Comparison of ENCODE assay signal across 8 mouse cellular contexts in the genomic region with DNA sequence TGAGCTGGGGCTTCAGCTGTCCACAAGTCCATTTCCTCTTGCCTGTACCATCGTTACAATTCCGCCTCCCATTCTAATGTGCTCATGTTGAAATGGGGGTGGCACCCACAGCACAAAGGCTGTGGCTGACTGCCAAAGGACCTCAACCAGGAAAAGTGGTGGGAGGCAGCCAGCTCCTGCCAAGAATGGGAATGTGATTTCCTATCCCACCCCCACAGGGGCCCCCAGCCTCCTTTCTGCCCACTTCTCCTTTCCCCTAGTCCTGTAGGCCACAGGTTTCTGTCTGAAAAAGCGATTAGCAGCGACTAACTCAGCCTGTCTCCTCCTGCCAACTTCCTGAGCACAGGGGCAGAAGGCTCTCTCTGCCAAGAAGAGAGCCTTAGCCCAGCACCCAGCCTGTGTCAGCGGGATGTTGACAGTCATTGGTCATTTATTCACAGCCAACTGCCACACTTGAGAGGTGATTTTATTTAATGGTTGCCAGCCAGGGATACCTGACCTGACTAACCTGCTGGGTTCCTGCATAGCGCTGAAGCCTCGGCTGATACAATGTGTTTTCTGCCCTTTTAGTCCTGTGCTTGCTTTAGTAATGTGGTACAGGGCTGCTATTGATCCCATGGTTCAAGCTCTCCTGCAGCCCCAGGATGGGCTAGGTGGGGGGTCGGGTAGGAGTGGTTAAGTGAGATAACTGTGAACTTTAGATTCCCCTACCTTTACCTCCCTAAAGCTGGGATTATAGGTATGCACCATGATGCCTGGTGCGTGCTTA.
DNase-seq lines count a peak whose midpoint lies in the region; ATAC-seq and TF ChIP-seq lines count a peak whose summit lies in the region.

No protein-coding gene starts in this region.

- peak overlapping the region; percentile 16; the same call in 1 of the 2 replicates for H3K9ac ChIP-seq in forebrain, embryonic 11.5 days (ENCODE audit: low read length)
- H3K9ac ChIP-seq in heart, adult 2 months (ENCODE audit: low read depth, low read length), result peak overlapping the region; percentile 32
- H3K9ac ChIP-seq in kidney, postnatal 0 days (ENCODE audit: low read depth, low read length), result no peak overlapping the region
- no peak overlapping the region for H3K9ac ChIP-seq in liver, embryonic 12.5 days
- no peak overlapping the region for H3K9ac ChIP-seq in neural tube, embryonic 14.5 days (replicated peaks; ENCODE audit: low read depth, low read length)

- TF ChIP-seq POLR2A in heart, adult 2 months (IDR thresholded peaks at IDR 0.05; ENCODE audit: insufficient read depth, low read depth, low read length), result no peak

- no peak overlapping the region for H3K4me3 ChIP-seq in forebrain, embryonic 11.5 days (ENCODE audit: low read depth, low read length)
- H3K4me3 ChIP-seq in forebrain, embryonic 10.5 days, result no peak overlapping the region
- H3K4me3 ChIP-seq in heart, adult 2 months, result no peak overlapping the region
- no peak overlapping the region for H3K4me3 ChIP-seq in kidney, postnatal 0 days (replicated peaks; ENCODE audit: low read depth, low read length)
- H3K4me3 ChIP-seq in liver, embryonic 12.5 days, result no peak overlapping the region
- H3K4me3 ChIP-seq in neural tube, embryonic 14.5 days (ENCODE audit: low read depth, low read length), result no peak overlapping the region

- no peaks in the 10 kb centered on the region for H3K79me2 ChIP-seq in heart, adult 2 months (replicated peaks; ENCODE audit: control insufficient read depth, insufficient read depth, low read length)

- no peak for TF ChIP-seq CTCF in heart, adult 2 months (IDR thresholded peaks at IDR 0.05)
- no peak for TF ChIP-seq CTCF in kidney, postnatal 0 days (IDR thresholded peaks at IDR 0.05; ENCODE audit: low read depth)

- no peaks in the 10 kb centered on the region for H3K36me3 ChIP-seq in forebrain, embryonic 11.5 days (ENCODE audit: control insufficient read depth, insufficient read depth, low read length)
- H3K36me3 ChIP-seq in forebrain, embryonic 10.5 days (replicated peaks), result no peaks in the 10 kb centered on the region
- no peaks in the 10 kb centered on the region; the same call in 1 of the 2 replicates for H3K36me3 ChIP-seq in heart, adult 2 months (ENCODE audit: control insufficient read depth, insufficient read depth, low read length)
- no peaks in the 10 kb centered on the region for H3K36me3 ChIP-seq in kidney, postnatal 0 days (ENCODE audit: insufficient read depth, low read length)
- no peaks in the 10 kb centered on the region for H3K36me3 ChIP-seq in liver, embryonic 12.5 days
- no peaks in the 10 kb centered on the region for H3K36me3 ChIP-seq in neural tube, embryonic 14.5 days (ENCODE audit: control insufficient read depth, insufficient read depth, low read length)

- intact Hi-C loops in heart, adult 2 months (cut with DNase I), result no loop called here

- H3K27ac ChIP-seq in forebrain, embryonic 11.5 days (ENCODE audit: low read depth, low read length), result no peak overlapping the region
- no peak overlapping the region for H3K27ac ChIP-seq in forebrain, embryonic 10.5 days
- peak overlapping the region; percentile 75 for H3K27ac ChIP-seq in heart, adult 2 months
- peak overlapping the region; percentile 76 for H3K27ac ChIP-seq in kidney, postnatal 0 days
- H3K27ac ChIP-seq in liver, embryonic 12.5 days, result peak overlapping the region; percentile 27; the same call in 1 of the 2 replicates
- peak overlapping the region; percentile 16; the same call in 1 of the 2 replicates for H3K27ac ChIP-seq in neural tube, embryonic 14.5 days (ENCODE audit: low read depth, low read length)

- H3K4me1 ChIP-seq in forebrain, embryonic 11.5 days (replicated peaks; ENCODE audit: control insufficient read depth, insufficient read depth, low read length), result 0 out of 2 replicates have a peak, but pooled peaks cover 3% of the 10 kb centered on the region
- peaks cover 15% of the 10 kb centered on the region for H3K4me1 ChIP-seq in forebrain, embryonic 10.5 days
- peaks cover 13% of the 10 kb centered on the region for H3K4me1 ChIP-seq in heart, adult 2 months (ENCODE audit: control insufficient read depth, insufficient read depth, low read length)
- H3K4me1 ChIP-seq in kidney, postnatal 0 days (replicated peaks; ENCODE audit: insufficient read depth, low read length), result 0 out of 2 replicates have a peak, but pooled peaks cover 8% of the 10 kb centered on the region
- peaks cover 20% of the 10 kb centered on the region for H3K4me1 ChIP-seq in liver, embryonic 12.5 days
- 0 out of 2 replicates have a peak, but pooled peaks cover 7% of the 10 kb centered on the region for H3K4me1 ChIP-seq in neural tube, embryonic 14.5 days (ENCODE audit: control insufficient read depth, insufficient read depth, low read length)

- 66% methylated on average over 9 of the region's 9 CpGs for WGBS in forebrain, embryonic 11.5 days
- 69% methylated on average over 9 of the region's 9 CpGs for WGBS in forebrain, embryonic 10.5 days
- 21% methylated on average over 9 of the region's 9 CpGs for WGBS in heart, adult 2 months
- WGBS in kidney, postnatal 0 days, result 38% methylated on average over 9 of the region's 9 CpGs
- WGBS in liver, embryonic 12.5 days (ENCODE audit: insufficient replicate concordance), result 36% methylated on average over 9 of the region's 9 CpGs
- 55% methylated on average over 9 of the region's 9 CpGs for WGBS in neural tube, embryonic 14.5 days

- no peak for ATAC-seq in forebrain, embryonic 11.5 days (replicated peaks; ENCODE audit: low FRiP score)
- ATAC-seq in kidney, postnatal 0 days (replicated peaks; ENCODE audit: low FRiP score, low read depth), result peak; percentile 68; the same call in 1 of the 2 replicates
- ATAC-seq in liver, embryonic 12.5 days, result no peak
- ATAC-seq in neural tube, embryonic 14.5 days (ENCODE audit: low read depth), result peak; percentile 65; the same call in 1 of the 2 replicates

- H3K4me2 ChIP-seq in forebrain, embryonic 11.5 days (ENCODE audit: low read depth, low read length, severe bottlenecking), result no peak overlapping the region
- no peak overlapping the region; the same call in 1 of the 2 replicates for H3K4me2 ChIP-seq in kidney, postnatal 0 days (ENCODE audit: low read length)
- no peak overlapping the region for H3K4me2 ChIP-seq in liver, embryonic 12.5 days
- no peak overlapping the region for H3K4me2 ChIP-seq in neural tube, embryonic 14.5 days (ENCODE audit: low read depth, low read length)

- DNase-seq in forebrain, embryonic 11.5 days (ENCODE audit: low spot score), result no peak
- no peak for DNase-seq in forebrain, embryonic 10.5 days (ENCODE audit: extremely low spot score, low spot score)
- DNase-seq in cerebellum, postnatal 14 days, result peak; percentile 42 to 67
- DNase-seq in heart, adult 2 months, result peak; percentile 68 to 77
- DNase-seq in kidney, postnatal 0 days (ENCODE audit: low spot score), result peak; percentile 61
- DNase-seq in urinary bladder, postnatal 25 days (ENCODE audit: low spot score), result no peak

- H3K27me3 ChIP-seq in forebrain, embryonic 11.5 days (ENCODE audit: control insufficient read depth, insufficient read depth, low read length), result no peaks in the 10 kb centered on the region
- no peaks in the 10 kb centered on the region for H3K27me3 ChIP-seq in forebrain, embryonic 10.5 days (ENCODE audit: poor library complexity, severe bottlenecking)
- H3K27me3 ChIP-seq in heart, adult 2 months (ENCODE audit: control insufficient read depth, insufficient read depth, low read length), result no peaks in the 10 kb centered on the region
- H3K27me3 ChIP-seq in kidney, postnatal 0 days (ENCODE audit: insufficient read depth, low read length), result no peaks in the 10 kb centered on the region
- H3K27me3 ChIP-seq in liver, embryonic 12.5 days (replicated peaks), result no peaks in the 10 kb centered on the region; the same call in 1 of the 2 replicates
- no peaks in the 10 kb centered on the region for H3K27me3 ChIP-seq in neural tube, embryonic 14.5 days (ENCODE audit: control insufficient read depth, insufficient read depth, low read length)

- peak; percentile 67; the same call in 1 of the 2 replicates for TF ChIP-seq EP300 in heart, adult 2 months (IDR thresholded peaks at IDR 0.05; ENCODE audit: insufficient read depth, low read depth, low read length)

- no peaks in the 10 kb centered on the region for H3K9me3 ChIP-seq in forebrain, embryonic 11.5 days (ENCODE audit: control insufficient read depth, low read length)
- H3K9me3 ChIP-seq in forebrain, embryonic 10.5 days, result no peaks in the 10 kb centered on the region
- no peaks in the 10 kb centered on the region for H3K9me3 ChIP-seq in kidney, postnatal 0 days (replicated peaks; ENCODE audit: low read length)
- H3K9me3 ChIP-seq in liver, embryonic 12.5 days (replicated peaks), result no peaks in the 10 kb centered on the region
- no peaks in the 10 kb centered on the region for H3K9me3 ChIP-seq in neural tube, embryonic 14.5 days (ENCODE audit: control insufficient read depth, low read length)

Comparison
In these comparisons a context has a peak if more than half of its experiments do, and no peak if none do; other contexts are left out.
1. ATAC-seq: peak in kidney, postnatal 0 days (single experiment) and neural tube, embryonic 14.5 days (single experiment); none in forebrain, embryonic 11.5 days (single experiment) and liver, embryonic 12.5 days (single experiment).
2. DNase-seq: peak in cerebellum, postnatal 14 days (2 of 2), heart, adult 2 months (2 of 2) and kidney, postnatal 0 days (single experiment); none in forebrain, embryonic 11.5 days (single experiment), forebrain, embryonic 10.5 days (single experiment) and urinary bladder, postnatal 25 days (single experiment).
3. H3K27ac ChIP-seq: peak in heart, adult 2 months (single experiment), kidney, postnatal 0 days (single experiment), liver, embryonic 12.5 days (single experiment) and neural tube, embryonic 14.5 days (single experiment); none in forebrain, embryonic 11.5 days (single experiment) and forebrain, embryonic 10.5 days (single experiment).
4. H3K9ac ChIP-seq: peak in forebrain, embryonic 11.5 days (single experiment) and heart, adult 2 months (single experiment); none in kidney, postnatal 0 days (single experiment), liver, embryonic 12.5 days (single experiment) and neural tube, embryonic 14.5 days (single experiment).